Mouse (Mus musculus) CH12.LX (cell line): ENCODE measurements around the gene Ugt1a5.

Experiments
- CHD2 ChIP-seq: IDR thresholded peaks from 2 replicates; pipeline ENCODE4 v1.6.1; 2011; ENCODE audit warnings: low read length, improper control_type of control experiment
- EP300 ChIP-seq: IDR thresholded peaks from 2 replicates; pipeline ENCODE4 v1.6.1; 2011; ENCODE audit warnings: low read length, improper control_type of control experiment
- MEF2A ChIP-seq: IDR thresholded peaks from 2 replicates; pipeline ENCODE4 v1.6.1; 2014; ENCODE audit warnings: low read depth, mild to moderate bottlenecking, inconsistent platforms, low read length, improper control_type of control experiment, borderline replicate concordance

GRCm38 (mm10) chr1:88213061-88213460 lies 47.2 kb downstream of the Ugt1a5 start:
- TF ChIP-seq CHD2 = no peak
- no peak for TF ChIP-seq EP300
- TF ChIP-seq MEF2A = no peak
